Mouse (Mus musculus): ENCODE data around the gene Etnk2.

- TF ChIP-seq CTCF (IDR thresholded peaks at IDR 0.05; ENCODE audit: borderline replicate concordance, insufficient read depth, low read length): no peak
- TF ChIP-seq POLR2A (IDR thresholded peaks at IDR 0.05; ENCODE audit: low read depth, low read length): no peak
Observed at GRCm38 (mm10) chr1:133416472-133416871, 53.1 kb downstream of the Etnk2 start.
